Mouse (Mus musculus) testis, adult 2 months (tissue): ENCODE measurements around the gene Cpsf7. TPM values are rescaled to one million over a fixed set of nuclear protein-coding genes. Genes with fewer than 3 reads are reported as not detected.
A peak's percentile ranks its signal among the peaks of the same experiment; 100 is the strongest.

Source experiments
- H3K27ac ChIP-seq: fragments of 200-500 bp; 2 replicates; pipeline ENCODE4 v1.5.1; 2012; ENCODE audit warnings: low read depth, low read length; ENCODE audit not compliant: control insufficient read depth, insufficient read depth
- H3K27me3 ChIP-seq: fragments of 200-500 bp; 2 replicates; pipeline ENCODE4 v1.6.1; 2012; ENCODE audit warnings: mild to moderate bottlenecking, low read length, moderate library complexity; ENCODE audit not compliant: control insufficient read depth, insufficient read depth
- H3K36me3 ChIP-seq: fragments of 200-500 bp; 2 replicates; pipeline ENCODE4 v1.6.1; 2012; ENCODE audit warnings: mild to moderate bottlenecking, low read length; ENCODE audit not compliant: control insufficient read depth, insufficient read depth
- H3K4me1 ChIP-seq: fragments of 200-500 bp; 2 replicates; pipeline ENCODE4 v1.6.1; 2012; ENCODE audit warnings: low read length; ENCODE audit not compliant: control insufficient read depth, insufficient read depth
- H3K4me3 ChIP-seq: fragments of 200-500 bp; 2 replicates; pipeline ENCODE4 v1.5.1; 2012; ENCODE audit warnings: low read depth, mild to moderate bottlenecking, low read length, moderate library complexity, mixed read lengths; ENCODE audit not compliant: control insufficient read depth
- CTCF ChIP-seq: fragments of 200-500 bp; IDR thresholded peaks from 2 replicates; pipeline ENCODE4 v1.5.1; 2012; ENCODE audit warnings: low read depth, mild to moderate bottlenecking, inconsistent platforms, low read length, moderate library complexity; ENCODE audit not compliant: control insufficient read depth, insufficient read depth, insufficient replicate concordance
- POLR2A ChIP-seq: fragments of 200-500 bp; IDR thresholded peaks from 2 replicates; pipeline ENCODE4 v1.6.1; 2012; ENCODE audit warnings: low read depth, mild to moderate bottlenecking, inconsistent platforms, low read length, moderate library complexity; ENCODE audit not compliant: control insufficient read depth
- polyA plus RNA-seq: library from polyadenylated mRNA; depleted of rRNA; stranded (reverse); fragments of >200 nt; gene quantifications from 2 replicates; pipeline ENCODE4 v1.2.3, GENCODE M21; 2012

The Cpsf7 gene
- polyA plus RNA-seq, 1 experiment, result 33.1 TPM

DNA sequence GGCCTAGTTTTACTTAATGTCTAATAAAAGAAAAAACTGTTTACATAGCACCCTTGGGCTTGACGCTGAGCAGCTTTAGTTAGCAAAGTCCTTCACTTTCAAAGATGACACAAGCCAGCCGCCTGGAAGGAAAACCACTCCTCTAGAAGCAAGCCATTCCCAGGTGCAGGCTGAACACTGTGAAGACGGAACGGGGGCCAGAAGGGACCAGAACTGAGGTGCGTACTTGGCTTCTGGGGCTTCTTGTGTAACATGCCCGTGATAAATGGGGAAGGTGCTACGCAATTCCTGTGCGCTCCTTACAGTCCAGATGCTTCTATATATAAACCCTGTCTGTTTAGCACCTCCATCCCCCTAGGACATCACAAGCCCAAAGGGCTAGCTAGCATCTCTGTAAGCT lies 24.5 kb upstream of the Cpsf7 start:
- Histone ChIP-seq H3K27me3 (no peaks in the 10 kb centered on the region), H3K36me3 (peaks cover 2% of the 10 kb centered on the region; the same call in 1 of the 2 replicates), H3K27ac (no peak overlapping the region), H3K4me3 (no peak overlapping the region), H3K4me1 (no peaks in the 10 kb centered on the region)
- no peak for TF ChIP-seq CTCF
- no peak for TF ChIP-seq POLR2A

GRCm38 (mm10) chr19:10502571-10502970 lies 22.5 kb upstream of the Cpsf7 start:
- H3K27ac ChIP-seq, result no peak overlapping the region
- no peaks in the 10 kb centered on the region for H3K27me3 ChIP-seq
- H3K36me3 ChIP-seq, result peaks cover 2% of the 10 kb centered on the region; the same call in 1 of the 2 replicates
- TF ChIP-seq CTCF (peak; percentile 92; the same call in 1 of the 2 replicates), POLR2A (no peak)
- no peaks in the 10 kb centered on the region for H3K4me1 ChIP-seq
- H3K4me3 ChIP-seq, result no peak overlapping the region

DNA sequence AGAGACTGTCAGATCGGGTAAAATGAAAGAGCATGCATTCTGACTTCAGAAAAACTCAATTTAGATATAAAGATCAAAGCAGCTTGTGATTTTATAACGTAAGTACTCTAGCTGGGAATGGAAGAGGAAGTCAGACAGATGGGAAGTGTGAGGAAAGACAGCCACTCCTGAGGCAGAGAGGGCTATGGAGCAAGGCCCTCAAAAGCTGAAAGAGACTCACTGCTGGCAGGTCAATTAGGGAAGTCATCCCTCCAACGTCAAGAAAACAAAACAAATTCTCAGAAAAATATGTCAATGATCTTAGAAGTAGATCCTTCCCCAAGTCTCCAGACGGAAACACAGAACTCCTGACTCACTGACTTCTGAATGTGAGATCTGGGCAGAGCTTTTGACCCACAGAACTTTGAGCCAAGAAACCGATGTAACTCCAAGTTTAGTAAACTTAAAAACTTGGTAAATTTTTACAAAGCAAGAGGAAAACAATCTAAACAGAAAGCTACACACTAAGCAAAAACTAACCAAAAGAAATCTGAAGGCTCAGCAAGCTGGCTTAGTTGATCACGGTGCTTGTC lies 14.2 kb upstream of the Cpsf7 start:
- Histone ChIP-seq H3K4me1 (no peaks in the 10 kb centered on the region), H3K36me3 (peaks cover 1% of the 10 kb centered on the region; the same call in 1 of the 2 replicates), H3K4me3 (no peak overlapping the region), H3K27me3 (no peaks in the 10 kb centered on the region), H3K27ac (no peak overlapping the region)
- TF ChIP-seq POLR2A (no peak), CTCF (no peak)

GRCm38 (mm10) chr19:10520355-10520754 lies 4.7 kb upstream of the Cpsf7 start:
- peaks cover 3% of the 10 kb centered on the region; the same call in 1 of the 2 replicates for H3K36me3 ChIP-seq
- no peaks in the 10 kb centered on the region; the same call in 1 of the 2 replicates for H3K4me1 ChIP-seq
- TF ChIP-seq POLR2A (no peak), CTCF (no peak)
- H3K4me3 ChIP-seq, result no peak overlapping the region; the same call in 1 of the 2 replicates
- H3K27me3 ChIP-seq, result no peaks in the 10 kb centered on the region
- no peak overlapping the region for H3K27ac ChIP-seq

GRCm38 (mm10) chr19:10521926-10522325 lies 3.1 kb upstream of the Cpsf7 start:
- H3K27me3 ChIP-seq, result no peaks in the 10 kb centered on the region
- no peak overlapping the region for H3K4me3 ChIP-seq
- TF ChIP-seq POLR2A, result no peak
- no peak for TF ChIP-seq CTCF
- peaks cover 2% of the 10 kb centered on the region; the same call in 1 of the 2 replicates for H3K4me1 ChIP-seq
- no peak overlapping the region for H3K27ac ChIP-seq
- H3K36me3 ChIP-seq, result no peaks in the 10 kb centered on the region

- Histone ChIP-seq H3K27ac (no peak overlapping the region), H3K36me3 (peaks cover 3% of the 10 kb centered on the region; the same call in 1 of the 2 replicates), H3K27me3 (no peaks in the 10 kb centered on the region), H3K4me1 (peaks cover 2% of the 10 kb centered on the region; the same call in 1 of the 2 replicates), H3K4me3 (no peak overlapping the region)
- TF ChIP-seq CTCF (no peak), POLR2A (no peak)
Observed at GRCm38 (mm10) chr19:10523483-10524080, 1.5 kb upstream of the Cpsf7 start.

GRCm38 (mm10) chr19:10524784-10525105 lies 321 bp upstream of the Cpsf7 start:
- H3K27ac ChIP-seq, result peak overlapping the region; percentile 76
- peak overlapping the region; percentile 95 for H3K4me3 ChIP-seq
- no peaks in the 10 kb centered on the region for H3K27me3 ChIP-seq
- TF ChIP-seq CTCF (no peak), POLR2A (no peak)
- peaks cover 3% of the 10 kb centered on the region; the same call in 1 of the 2 replicates for H3K36me3 ChIP-seq
- peaks cover 2% of the 10 kb centered on the region; the same call in 1 of the 2 replicates for H3K4me1 ChIP-seq

DNA sequence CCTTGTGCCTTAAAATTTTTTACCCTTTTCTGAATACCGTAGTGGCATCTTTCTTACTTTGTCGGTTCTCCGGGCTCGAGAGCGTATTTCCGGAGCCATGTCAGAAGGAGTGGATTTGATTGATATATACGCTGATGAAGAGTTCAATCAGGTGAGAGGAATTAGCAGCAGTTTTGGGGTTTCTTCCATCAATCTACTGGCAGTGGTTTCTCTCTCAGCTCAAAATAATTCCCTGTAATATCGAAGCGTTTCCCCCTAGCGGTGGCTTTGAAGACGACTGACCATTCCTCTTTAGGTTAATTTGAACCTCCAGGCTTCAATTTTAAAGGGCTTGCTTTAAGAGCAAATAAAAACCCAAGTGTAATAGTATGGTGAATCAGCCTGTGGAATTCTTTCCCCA lies 844 bp downstream of the Cpsf7 start, which contains the start of gene Sdhaf2:
Sdhaf2 (minus strand) TSS at position 233 of the 400 bp plus-strand sequence.
- peaks cover 3% of the 10 kb centered on the region; the same call in 1 of the 2 replicates for H3K36me3 ChIP-seq
- TF ChIP-seq CTCF (no peak), POLR2A (no peak)
- H3K4me3 ChIP-seq, result peak within 1 kb of the TSS; percentile 95
- H3K27ac ChIP-seq, result peak within 1 kb of the TSS; percentile 97
- peaks cover 2% of the 10 kb centered on the region; the same call in 1 of the 2 replicates for H3K4me1 ChIP-seq
- H3K27me3 ChIP-seq, result no peaks in the 10 kb centered on the region
